Mouse (Mus musculus): Measurements from ENCODE around the gene Gm340.

Gm340 gene

DNA sequence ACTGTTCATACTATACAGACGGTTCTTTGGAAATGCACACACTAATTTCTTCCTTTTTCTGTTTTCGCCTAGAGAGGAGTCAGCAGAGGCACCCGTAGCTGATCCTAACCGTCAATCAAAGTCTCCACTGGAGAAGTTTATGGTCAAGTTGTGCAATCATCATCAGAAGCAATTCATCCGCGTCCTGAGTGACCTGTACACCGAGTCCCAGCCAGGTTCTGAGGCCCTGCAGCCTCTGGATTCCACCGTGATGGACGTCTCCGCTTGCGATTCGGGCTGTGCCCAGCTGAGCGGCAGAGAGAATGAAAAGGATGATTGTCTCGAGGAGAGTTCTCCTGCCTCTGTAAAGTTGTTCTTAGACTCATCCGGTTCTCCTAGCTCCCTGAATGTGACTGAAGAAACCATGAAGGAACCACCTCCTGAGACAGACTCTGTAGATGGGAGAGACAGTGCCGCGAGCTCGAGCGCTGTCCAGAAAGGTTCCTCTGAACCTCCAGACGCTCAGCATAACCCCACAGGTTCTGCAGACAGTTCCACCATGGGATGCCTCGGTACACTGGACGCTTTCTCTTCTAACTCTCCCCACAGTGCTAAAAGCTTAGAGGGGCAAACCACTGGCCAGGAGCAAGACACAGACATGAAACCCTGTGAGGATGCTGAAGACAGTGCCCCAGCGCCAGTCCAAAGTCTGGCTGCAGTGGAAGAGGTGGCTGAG, at the start of gene Gm340:
Gm340 (plus strand) TSS at position 665 of the 715 bp plus-strand sequence.
- DNase-seq (ENCODE audit: low read depth, low spot score): no peak

GRCm38 (mm10) chr19:41534021-41534420, 48.1 kb upstream of the Gm340 start:
- DNase-seq (ENCODE audit: low read depth, low spot score): no peak

DNA sequence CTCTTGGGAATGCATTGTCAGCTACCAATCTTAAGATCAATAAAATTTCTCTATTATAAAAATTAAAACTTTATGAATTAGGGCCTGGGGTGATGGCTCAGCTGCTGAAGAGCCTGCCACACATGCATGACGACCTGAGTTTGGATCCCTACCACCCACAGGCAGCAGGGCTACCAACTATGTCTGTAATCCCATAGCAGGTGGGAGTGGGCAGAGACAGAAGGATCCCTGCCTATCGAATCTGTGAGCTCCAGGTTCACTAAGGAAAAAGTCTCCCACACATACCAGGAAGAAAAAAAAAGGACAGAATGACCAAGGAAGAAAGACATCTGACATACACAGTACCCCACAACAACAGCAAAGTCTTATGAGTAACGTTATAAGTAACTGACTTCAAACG, 25.2 kb upstream of the Gm340 start:
- DNase-seq (ENCODE audit: low read depth, low spot score): no peak

- no peak for DNase-seq (ENCODE audit: low read depth, low spot score)
These were observed 24.7 kb upstream of the Gm340 start for GRCm38 (mm10) chr19:41557491-41557890.

DNA sequence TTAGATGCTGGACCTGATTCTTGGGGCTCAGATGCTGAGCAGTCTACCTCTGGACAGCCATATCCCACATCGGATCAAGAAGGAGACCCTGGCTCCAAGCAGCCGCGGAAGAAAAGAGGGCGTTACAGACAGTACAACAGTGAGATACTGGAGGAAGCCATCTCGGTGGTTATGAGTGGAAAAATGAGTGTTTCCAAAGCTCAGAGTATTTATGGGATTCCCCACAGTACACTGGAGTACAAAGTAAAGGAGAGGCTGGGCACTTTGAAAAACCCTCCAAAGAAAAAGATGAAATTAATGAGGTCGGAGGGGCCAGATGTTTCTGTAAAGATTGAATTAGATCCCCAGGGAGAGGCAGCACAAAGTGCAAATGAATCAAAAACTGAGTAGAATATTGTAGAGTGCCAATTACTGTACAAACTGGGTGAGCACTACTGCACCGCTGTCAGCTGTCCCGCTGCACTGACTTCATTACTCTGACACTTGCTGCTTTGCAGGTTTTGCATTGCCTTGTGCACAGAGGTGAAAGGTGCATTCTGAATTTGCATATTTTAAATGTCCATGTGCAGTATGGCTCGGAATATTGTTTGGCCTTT, 23.2 kb upstream of the Gm340 start:
- DNase-seq (ENCODE audit: low read depth, low spot score): no peak

- no peak for DNase-seq (ENCODE audit: low read depth, low spot score)
These were observed 21.3 kb upstream of the Gm340 start for GRCm38 (mm10) chr19:41560856-41561255.

DNA sequence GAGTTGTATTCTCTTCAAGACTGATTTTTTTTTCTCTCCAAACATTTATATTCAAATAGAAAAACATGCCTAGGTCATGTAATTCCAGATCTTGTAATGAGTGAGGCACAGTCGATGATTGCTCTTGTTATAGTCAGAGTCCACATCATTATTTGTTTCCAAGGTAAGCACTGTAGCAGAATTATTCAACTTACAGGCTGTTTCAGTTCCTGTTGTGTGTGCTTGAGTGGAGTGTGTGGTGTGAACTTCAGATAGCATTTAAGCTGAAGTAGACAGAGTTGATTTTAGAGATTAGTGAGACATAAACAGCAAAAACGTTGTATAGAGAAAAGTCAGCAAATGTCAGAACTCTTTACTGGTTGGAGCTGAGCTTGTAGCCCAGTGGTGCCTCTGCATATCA, 13.4 kb upstream of the Gm340 start:
- no peak for DNase-seq (ENCODE audit: low read depth, low spot score)

- no peak for DNase-seq (ENCODE audit: low read depth, low spot score)
These were observed 8.5 kb upstream of the Gm340 start for GRCm38 (mm10) chr19:41573700-41574099.

- no peak for DNase-seq (ENCODE audit: low read depth, low spot score)
These were observed 4.6 kb upstream of the Gm340 start for GRCm38 (mm10) chr19:41577576-41577975.

- no peak for DNase-seq (ENCODE audit: low read depth, low spot score)
These were observed 2.8 kb upstream of the Gm340 start for GRCm38 (mm10) chr19:41579311-41579920.

DNA sequence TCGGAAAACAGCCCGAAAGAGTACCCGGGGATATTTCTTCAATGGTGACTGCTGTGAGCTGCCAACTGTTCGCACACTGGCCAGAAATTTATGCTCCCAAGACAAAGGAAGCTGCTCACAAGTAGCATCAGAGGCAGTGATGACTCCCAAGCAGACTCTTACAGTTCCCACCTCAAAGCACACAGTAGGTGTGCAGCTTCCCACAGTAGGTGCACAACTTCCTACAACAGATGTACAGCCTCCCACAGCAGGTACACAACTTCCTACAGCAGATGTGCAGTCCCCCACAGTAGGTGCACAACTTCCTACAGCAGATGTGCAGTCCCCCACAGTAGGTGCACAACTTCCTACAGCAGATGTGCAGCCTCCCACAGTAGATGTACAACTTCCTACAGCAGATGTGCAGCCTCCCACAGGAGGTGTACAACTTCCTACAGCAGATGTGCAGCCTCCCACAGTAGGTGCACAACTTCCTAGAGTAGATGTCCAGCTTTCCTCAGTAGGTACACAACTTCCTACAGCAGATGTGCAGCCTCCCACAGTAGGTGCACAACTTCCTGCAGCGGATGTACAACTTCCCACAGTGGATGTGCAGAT, 846 bp downstream of the Gm340 start:
- no peak for DNase-seq (ENCODE audit: low read depth, low spot score)

- DNase-seq (ENCODE audit: low read depth, low spot score): no peak
These were observed 4.6 kb downstream of the Gm340 start for GRCm38 (mm10) chr19:41586752-41587151.

DNA sequence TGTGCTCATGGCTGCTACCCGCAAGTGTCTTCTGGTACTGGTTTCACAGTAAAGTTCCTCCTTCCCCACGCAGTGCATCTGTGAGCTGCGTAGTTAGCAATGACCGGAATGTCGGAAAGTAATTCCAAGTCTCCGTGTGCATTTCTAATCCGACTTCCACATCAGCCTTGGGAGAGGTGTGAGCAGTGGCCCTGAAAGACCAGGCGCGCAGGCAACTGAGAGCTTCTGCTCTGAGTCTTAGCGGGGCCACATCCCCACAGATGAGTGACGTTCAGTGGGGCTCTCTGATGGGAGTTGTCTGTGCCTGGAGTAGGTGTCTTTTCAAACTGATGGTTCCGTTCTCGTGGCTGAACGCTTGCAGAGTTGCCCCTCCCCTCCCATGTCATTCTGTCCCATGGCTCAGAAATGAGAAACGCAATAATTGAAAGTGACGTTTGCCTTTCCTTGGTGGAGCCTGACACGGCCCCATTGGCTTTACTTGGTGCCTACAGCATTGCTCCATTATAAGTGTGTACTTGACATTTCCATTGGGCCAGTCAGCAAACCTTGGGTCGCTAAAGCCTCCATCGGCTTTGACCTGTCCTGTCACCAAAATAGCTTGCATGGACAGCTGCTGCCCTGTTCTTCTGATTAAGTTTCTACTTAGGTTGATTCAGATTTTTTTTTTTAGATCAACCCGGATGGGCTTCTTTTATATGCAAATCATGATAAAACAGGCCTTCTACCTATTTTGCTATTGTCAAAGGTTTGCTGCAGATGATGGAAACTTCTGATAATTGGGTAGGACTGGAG, 5.5 kb downstream of the Gm340 start:
- DNase-seq (ENCODE audit: low read depth, low spot score): no peak

- DNase-seq (ENCODE audit: low read depth, low spot score): no peak
These were observed 6.9 kb downstream of the Gm340 start for GRCm38 (mm10) chr19:41589026-41589425.

- DNase-seq (ENCODE audit: low read depth, low spot score): no peak
These were observed 7.5 kb downstream of the Gm340 start for GRCm38 (mm10) chr19:41589681-41590080.

- no peak for DNase-seq (ENCODE audit: low read depth, low spot score)
These were observed 9.6 kb downstream of the Gm340 start for GRCm38 (mm10) chr19:41591808-41592207.

GRCm38 (mm10) chr19:41597170-41597894, 15.2 kb downstream of the Gm340 start:
- DNase-seq (ENCODE audit: low read depth, low spot score): no peak

DNA sequence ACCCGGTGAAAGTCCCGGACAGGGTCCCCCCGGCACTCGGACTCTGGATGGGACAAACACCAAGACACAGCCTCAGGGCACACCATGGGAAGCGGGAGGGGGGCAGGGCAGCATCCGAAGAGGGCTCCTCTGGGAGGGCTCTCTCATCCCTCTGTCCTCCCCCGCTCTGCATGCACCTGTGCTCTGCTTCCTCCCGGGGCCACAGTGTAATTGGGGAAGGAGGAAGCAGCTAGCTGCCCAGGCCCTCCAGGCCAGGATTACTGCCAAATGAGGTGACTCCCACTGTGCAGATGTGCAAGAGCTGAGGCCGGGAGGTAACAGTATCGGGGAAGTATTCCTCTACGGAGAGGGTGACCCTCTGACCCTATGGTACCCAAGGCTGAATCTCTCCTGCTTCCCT, 18.5 kb downstream of the Gm340 start:
- no peak for DNase-seq (ENCODE audit: low read depth, low spot score)

DNA sequence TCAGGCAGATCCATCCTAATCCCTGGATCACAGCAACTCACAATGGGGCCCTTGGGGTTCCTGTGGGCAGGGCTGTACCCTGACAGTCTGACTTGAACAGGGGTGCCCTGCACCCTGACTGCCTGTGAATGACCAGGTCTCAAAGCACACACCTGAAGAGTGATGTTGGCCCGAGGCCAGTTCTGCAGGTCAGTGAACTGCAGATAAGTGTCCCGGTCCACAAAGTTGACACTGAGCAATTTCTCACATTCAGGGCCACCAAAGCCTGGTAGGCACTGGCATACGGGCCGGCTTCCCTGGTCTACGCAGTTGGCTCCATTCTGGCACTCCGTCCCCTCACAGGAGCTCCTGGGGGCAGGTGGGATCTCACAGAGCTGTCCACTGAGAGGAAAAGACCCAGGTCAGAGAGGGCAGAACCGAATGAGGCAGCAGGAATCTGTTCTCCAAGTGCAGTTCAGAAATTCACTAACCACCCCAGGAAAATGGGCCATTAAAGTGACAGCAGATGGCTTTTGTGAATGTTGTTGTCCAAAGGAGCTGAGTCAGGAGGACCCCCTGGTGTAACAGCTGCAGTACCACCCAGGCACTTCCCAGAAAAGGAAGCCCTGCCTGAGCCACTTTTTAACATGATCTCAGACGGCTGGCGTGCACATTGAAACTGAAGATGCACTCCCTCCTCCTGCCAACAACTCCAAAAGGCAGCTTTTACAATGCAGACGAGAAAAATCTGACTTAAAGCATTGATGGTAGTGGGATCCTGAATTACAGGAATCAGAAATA, 24.2 kb downstream of the Gm340 start:
- no peak for DNase-seq (ENCODE audit: low read depth, low spot score)

DNA sequence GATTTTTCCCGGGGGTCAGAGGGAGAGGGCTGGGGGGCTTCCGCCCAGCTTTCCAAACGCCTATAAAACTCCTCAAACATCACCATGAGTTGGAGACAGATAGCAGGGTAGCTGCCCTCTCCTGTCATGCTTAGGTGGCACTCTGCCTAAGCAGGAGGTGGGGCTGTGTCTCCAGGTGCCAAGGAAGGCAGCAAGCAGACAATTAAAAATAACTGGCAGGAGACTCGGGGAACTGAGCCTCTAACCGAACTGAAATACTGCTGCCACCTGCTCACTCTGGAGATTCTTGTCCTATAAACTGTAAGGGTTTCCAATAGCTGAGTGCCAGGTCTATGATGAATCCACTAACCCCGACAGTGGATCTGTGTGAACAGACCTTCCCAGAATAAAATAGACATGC, 29.5 kb downstream of the Gm340 start:
- DNase-seq (ENCODE audit: low read depth, low spot score): no peak
